Mouse (Mus musculus) lung, embryonic 14.5 days (tissue): ENCODE results near the gene Hnrnpll. TPM values are rescaled to one million over a fixed set of nuclear protein-coding genes. Genes with fewer than 3 reads are reported as not detected.
A peak's percentile ranks its signal among the peaks of the same experiment; 100 is the strongest.

ENCODE experiments used
- ATAC-seq: fragments of 200-750 bp; cut with Nextera tagmentation; 2 replicates; pipeline ENCODE4 v1.8.0; 2017; ENCODE audit warnings: mild to moderate bottlenecking, moderate TSS enrichment, moderate library complexity; ENCODE audit not compliant: insufficient read depth
- DNase-seq: peaks from one replicate; pipeline ENCODE4 v3.0.0-alpha.2; 2015
- H3K27ac ChIP-seq: fragments of 300-500 bp; sonication (generic); 2 replicates; pipeline ENCODE4 v1.5.1; 2014; ENCODE audit warnings: low read depth, mild to moderate bottlenecking, moderate library complexity
- H3K27me3 ChIP-seq: fragments of 300-500 bp; sonication (generic); 2 replicates; pipeline ENCODE4 v1.6.1; 2014; ENCODE audit warnings: low read length, control low read depth; ENCODE audit not compliant: insufficient read depth
- H3K36me3 ChIP-seq: fragments of 300-500 bp; sonication (generic); 2 replicates; pipeline ENCODE4 v1.6.1; 2014; ENCODE audit warnings: control low read depth; ENCODE audit not compliant: insufficient read depth
- H3K4me1 ChIP-seq: fragments of 300-500 bp; sonication (generic); 2 replicates; pipeline ENCODE4 v1.6.1; 2014; ENCODE audit warnings: antibody characterized with exemption, control low read depth; ENCODE audit not compliant: insufficient read depth
- H3K4me2 ChIP-seq: fragments of 300-500 bp; sonication (generic); 2 replicates; pipeline ENCODE4 v1.6.1; 2014; ENCODE audit warnings: mild to moderate bottlenecking
- H3K4me3 ChIP-seq: fragments of 300-500 bp; sonication (generic); 2 replicates; pipeline ENCODE4 v1.5.1; 2014; ENCODE audit warnings: low read depth, low read length
- H3K9ac ChIP-seq: fragments of 300-500 bp; sonication (generic); 2 replicates; pipeline ENCODE4 v1.6.1; 2014
- H3K9me3 ChIP-seq: fragments of 300-500 bp; sonication (generic); 2 replicates; pipeline ENCODE4 v1.6.1; 2016; ENCODE audit warnings: low read depth, low read length, control low read depth
- CTCF ChIP-seq: IDR thresholded peaks from 2 replicates; pipeline ENCODE4 v1.5.1; 2016; ENCODE audit warnings: antibody characterized with exemption, low read depth
- WGBS: fragments of 180-500 bp; shearing (Covaris S2); extraction: QIAGEN DNeasy Blood & Tissue Kit; methylation state at CpG from one replicate; pipeline ENCODE4 v1.1.7; 2014; 5-methylcytosine and 5-hydroxymethylcytosine counted together
- polyA plus RNA-seq: library from polyadenylated mRNA; unstranded; fragments of >200 nt; fragmentation: Nextera tagmentation; extraction: Ambion mirVana; gene quantifications from 2 replicates; pipeline ENCODE4 v1.2.1, GENCODE M21; 2014

Hnrnpll gene
- polyA plus RNA-seq, 1 experiment from 2014 or later: 93.1 TPM

DNA sequence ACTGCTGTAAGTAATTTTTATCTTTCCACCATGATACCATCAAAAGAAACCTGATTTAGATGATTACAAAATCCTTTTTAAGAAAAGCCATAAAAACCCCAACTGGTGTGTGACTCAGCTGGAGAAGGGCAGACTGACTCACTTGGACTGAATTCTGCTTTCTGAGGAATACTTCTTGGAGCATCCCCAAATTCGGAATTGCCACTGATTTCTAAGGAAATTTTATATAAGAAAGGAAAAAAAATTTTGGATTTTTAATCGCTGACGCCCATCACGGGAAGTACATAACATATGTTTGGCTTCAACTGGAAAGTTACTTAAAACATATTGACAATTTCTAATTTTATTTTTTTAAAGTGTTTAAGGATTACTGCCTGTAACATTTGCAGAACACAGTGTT is 16.6 kb upstream of the Hnrnpll start:
- no peak overlapping the region for H3K9ac ChIP-seq
- no peaks in the 10 kb centered on the region for H3K9me3 ChIP-seq
- no peak for DNase-seq
- no peaks in the 10 kb centered on the region for H3K36me3 ChIP-seq
- no peak for TF ChIP-seq CTCF
- ATAC-seq: no peak
- H3K4me1 ChIP-seq: no peaks in the 10 kb centered on the region
- no peak overlapping the region for H3K4me3 ChIP-seq
- H3K4me2 ChIP-seq: no peak overlapping the region
- no peaks in the 10 kb centered on the region for H3K27me3 ChIP-seq
- no peak overlapping the region for H3K27ac ChIP-seq
- WGBS: 92% methylated on average over 4 of the region's 4 CpGs

DNA sequence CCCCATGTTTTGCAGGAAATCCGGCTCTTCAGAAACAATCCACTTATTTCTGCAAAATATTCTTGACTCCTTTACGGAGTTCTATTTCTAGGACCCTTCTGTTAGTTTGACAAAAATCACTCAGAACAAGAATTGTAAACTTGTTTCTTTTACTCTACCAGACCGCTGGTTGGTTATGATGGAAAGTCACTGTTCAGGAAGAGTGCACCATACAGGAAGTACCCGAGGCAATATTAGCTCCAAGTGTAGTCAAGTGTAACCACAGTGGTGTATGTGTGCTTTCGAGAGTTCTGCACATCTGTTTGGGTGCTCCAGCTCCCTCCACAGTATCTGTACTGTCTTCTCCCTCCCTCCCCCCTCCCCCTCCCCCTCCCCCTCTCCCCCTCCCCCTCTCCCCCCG is 5.1 kb upstream of the Hnrnpll start:
- H3K4me1 ChIP-seq: 0 out of 2 replicates have a peak, but pooled peaks cover 2% of the 10 kb centered on the region
- no peaks in the 10 kb centered on the region for H3K27me3 ChIP-seq
- ATAC-seq (no peak), DNase-seq (no peak)
- H3K36me3 ChIP-seq: no peaks in the 10 kb centered on the region
- no peak overlapping the region for H3K27ac ChIP-seq
- no peak for TF ChIP-seq CTCF
- 79% methylated on average over 5 of the region's 6 CpGs for WGBS
- no peak overlapping the region for H3K9ac ChIP-seq
- H3K9me3 ChIP-seq: no peaks in the 10 kb centered on the region
- no peak overlapping the region for H3K4me3 ChIP-seq
- H3K4me2 ChIP-seq: no peak overlapping the region

DNA sequence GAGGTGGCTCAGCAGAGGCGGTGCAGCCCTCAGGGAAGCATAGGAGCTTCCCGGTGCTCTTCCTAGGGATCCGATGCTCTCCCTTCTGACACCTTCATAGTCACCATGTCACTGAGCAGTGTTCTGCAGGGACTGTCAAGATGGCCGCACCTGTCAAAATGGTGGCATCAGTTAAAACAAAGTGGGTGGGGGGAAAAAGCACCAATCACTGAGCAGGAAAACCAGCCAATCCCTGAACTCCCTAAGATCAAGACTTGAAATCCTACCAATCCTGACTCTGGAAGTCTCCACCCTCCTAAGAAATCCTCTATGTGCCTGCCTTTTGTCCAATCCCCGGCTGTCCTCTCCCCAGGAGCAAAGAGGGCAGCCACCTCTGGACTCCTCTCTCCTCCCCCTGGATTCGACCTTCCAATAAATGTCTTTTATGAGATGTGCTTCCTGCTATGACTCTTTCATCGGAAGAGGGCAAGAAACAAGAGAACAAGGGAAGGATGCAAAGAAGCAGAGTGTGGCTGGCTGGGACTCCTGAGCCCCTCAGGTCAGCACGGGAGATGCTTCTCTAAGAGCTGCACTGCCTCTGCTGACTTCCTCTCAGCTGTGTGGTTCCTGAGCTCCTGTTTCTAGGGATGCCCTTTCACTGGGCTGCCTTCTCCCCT is 1.8 kb upstream of the Hnrnpll start:
- H3K36me3 ChIP-seq: no peaks in the 10 kb centered on the region
- peak; percentile 21 for DNase-seq
- no peak for TF ChIP-seq CTCF
- H3K4me2 ChIP-seq: peak overlapping the region; percentile 81
- H3K4me3 ChIP-seq: no peak overlapping the region
- no peak overlapping the region for H3K9ac ChIP-seq
- no peak overlapping the region for H3K27ac ChIP-seq
- no peaks in the 10 kb centered on the region for H3K27me3 ChIP-seq
- 70% methylated on average over 8 of the region's 8 CpGs for WGBS
- no peaks in the 10 kb centered on the region for H3K9me3 ChIP-seq
- no peak for ATAC-seq
- H3K4me1 ChIP-seq: 0 out of 2 replicates have a peak, but pooled peaks cover 2% of the 10 kb centered on the region

DNA sequence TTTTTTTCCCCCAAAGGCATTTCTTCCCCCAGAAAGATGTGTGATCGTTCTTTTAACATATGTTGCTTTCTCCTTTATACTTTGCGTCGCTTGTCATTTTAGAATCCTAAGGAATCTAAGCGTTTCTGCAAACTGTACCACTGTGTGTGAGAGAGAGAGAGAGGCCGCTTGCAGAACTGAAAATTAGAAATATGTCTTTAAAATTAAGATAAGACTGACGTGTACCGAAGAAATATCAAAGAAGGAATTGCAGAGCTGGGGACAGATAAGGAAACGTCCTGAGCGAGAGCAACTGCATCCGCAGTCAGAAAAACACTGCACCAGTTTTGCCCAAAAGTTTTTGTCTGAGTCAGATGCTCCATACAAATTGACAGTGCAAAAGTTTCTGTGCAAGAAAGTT is 1.3 kb upstream of the Hnrnpll start:
- no peak for TF ChIP-seq CTCF
- 51% methylated on average over 10 of the region's 10 CpGs for WGBS
- H3K4me2 ChIP-seq: peak overlapping the region; percentile 81
- peak overlapping the region; percentile 98 for H3K9ac ChIP-seq
- H3K4me1 ChIP-seq: 0 out of 2 replicates have a peak, but pooled peaks cover 2% of the 10 kb centered on the region
- peak overlapping the region; percentile 98; the same call in 1 of the 2 replicates for H3K4me3 ChIP-seq
- H3K27me3 ChIP-seq: no peaks in the 10 kb centered on the region
- H3K27ac ChIP-seq: no peak overlapping the region
- ATAC-seq (no peak), DNase-seq (no peak)
- no peaks in the 10 kb centered on the region for H3K36me3 ChIP-seq
- H3K9me3 ChIP-seq: no peaks in the 10 kb centered on the region

DNA sequence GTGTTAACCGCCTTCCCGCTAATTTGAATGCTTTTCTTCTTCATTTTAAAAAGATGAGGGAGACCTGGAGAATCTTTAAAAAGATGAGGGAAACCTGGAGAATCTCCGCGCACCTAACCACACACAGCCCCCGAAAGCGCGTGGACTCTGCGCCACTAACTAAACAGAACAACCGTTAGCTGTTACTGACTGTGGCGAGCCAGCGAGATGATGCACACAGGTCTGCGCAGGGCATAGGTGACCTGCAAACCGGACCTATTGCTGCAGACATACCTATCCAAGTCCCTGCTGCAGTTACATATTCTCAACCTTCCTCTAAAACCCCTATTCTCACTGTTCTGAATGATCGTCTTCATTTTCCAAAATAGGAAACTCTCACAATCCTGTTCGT is 481 bp upstream of the Hnrnpll start:
- no peaks in the 10 kb centered on the region for H3K36me3 ChIP-seq
- peak overlapping the region; percentile 81 for H3K4me2 ChIP-seq
- peak overlapping the region; percentile 100; the same call in 1 of the 2 replicates for H3K27ac ChIP-seq
- DNase-seq (no peak), ATAC-seq (peak; percentile 15; the same call in 1 of the 2 replicates)
- no peaks in the 10 kb centered on the region for H3K27me3 ChIP-seq
- 0% methylated on average over 15 of the region's 15 CpGs for WGBS
- peaks cover 5% of the 10 kb centered on the region; the same call in 1 of the 2 replicates for H3K4me1 ChIP-seq
- peak overlapping the region; percentile 98 for H3K4me3 ChIP-seq
- no peaks in the 10 kb centered on the region for H3K9me3 ChIP-seq
- TF ChIP-seq CTCF: no peak
- H3K9ac ChIP-seq: peak overlapping the region; percentile 98

DNA sequence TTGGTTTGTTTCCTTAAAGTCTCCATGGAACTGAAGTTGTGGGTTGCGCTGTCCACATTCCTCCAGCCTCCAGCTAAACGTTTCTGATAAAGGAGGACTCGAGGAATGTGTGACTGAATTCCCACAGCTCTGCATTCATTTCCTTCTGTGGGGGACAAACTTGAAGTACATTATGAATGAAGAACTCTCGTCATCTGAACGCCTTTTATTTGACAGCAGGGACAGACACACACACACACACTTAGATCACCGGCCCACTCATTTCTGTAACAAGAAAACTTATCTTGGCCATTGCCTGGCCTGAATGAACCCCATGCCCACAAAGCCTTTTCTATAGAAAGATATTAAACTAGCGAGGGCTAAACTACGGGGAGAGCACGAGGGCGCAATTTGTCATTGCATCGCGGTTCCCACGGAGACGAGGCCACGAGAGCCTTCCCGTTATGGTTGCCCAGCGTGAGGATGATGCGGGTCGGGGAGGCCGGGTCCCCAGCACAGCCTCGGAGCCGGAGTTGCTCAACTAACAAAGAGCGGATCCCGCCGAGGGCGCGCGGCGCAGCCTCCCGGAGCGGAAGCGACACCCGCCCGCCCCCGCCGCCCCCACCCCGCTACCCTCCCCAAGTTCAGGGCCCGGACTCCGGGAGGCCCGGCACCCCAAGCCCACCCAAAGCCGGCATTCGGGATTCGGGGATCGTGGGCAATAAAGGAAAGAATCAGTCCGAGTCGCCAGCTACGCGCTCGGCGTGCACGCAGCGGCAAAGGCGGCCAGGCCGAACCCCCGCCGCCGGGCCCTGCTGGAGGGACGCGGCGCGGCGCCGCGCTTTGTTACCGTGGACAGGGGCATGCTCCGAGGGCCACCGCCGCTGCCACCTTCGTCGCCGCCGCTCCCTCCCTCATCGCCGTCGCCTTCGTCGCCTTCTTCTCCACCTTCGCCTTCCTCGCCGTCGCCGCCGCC is 1.0 kb downstream of the Hnrnpll start:
- under 1% methylated on average over 82 of the region's 83 CpGs for WGBS
- Histone ChIP-seq H3K4me2 (peak overlapping the region; percentile 81), H3K4me1 (peaks cover 5% of the 10 kb centered on the region; the same call in 1 of the 2 replicates), H3K9ac (peak overlapping the region; percentile 98), H3K27ac (peak overlapping the region; percentile 100), H3K27me3 (no peaks in the 10 kb centered on the region), H3K9me3 (no peaks in the 10 kb centered on the region), H3K36me3 (no peaks in the 10 kb centered on the region), H3K4me3 (peak overlapping the region; percentile 98)
- peak; percentile 74 for DNase-seq
- peak; percentile 5; the same call in 1 of the 2 replicates for ATAC-seq
- TF ChIP-seq CTCF: no peak

DNA sequence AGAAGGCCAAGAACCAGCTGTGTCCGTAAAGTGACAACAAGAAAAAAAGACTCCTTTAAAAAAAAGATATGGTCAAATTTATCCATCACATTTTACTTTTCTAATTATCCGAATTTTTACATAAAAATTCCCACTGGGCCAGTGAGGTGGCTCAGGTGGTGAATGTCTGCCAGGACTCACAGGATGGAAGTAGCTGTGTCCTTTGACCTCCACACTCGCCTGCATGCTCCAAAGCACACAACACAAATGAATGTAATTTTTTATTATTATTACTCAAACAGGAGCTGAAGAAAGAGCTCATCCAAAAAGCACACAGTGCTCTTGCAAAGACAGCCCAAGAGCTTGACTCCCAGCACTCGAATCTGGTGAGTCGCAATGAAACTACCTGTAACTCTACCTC is 2.0 kb downstream of the Hnrnpll start:
- Histone ChIP-seq H3K9me3 (no peaks in the 10 kb centered on the region), H3K36me3 (no peaks in the 10 kb centered on the region), H3K4me3 (peak overlapping the region; percentile 98), H3K4me2 (peak overlapping the region; percentile 81), H3K27me3 (no peaks in the 10 kb centered on the region), H3K9ac (peak overlapping the region; percentile 98), H3K27ac (peak overlapping the region; percentile 100; the same call in 1 of the 2 replicates), H3K4me1 (peaks cover 5% of the 10 kb centered on the region; the same call in 1 of the 2 replicates)
- ATAC-seq: no peak
- TF ChIP-seq CTCF: no peak
- no peak for DNase-seq
- 11% methylated on average over 5 of the region's 5 CpGs for WGBS
